Mouse (Mus musculus): ENCODE measurements around the gene Gfra1. TPM values are rescaled to one million over a fixed set of nuclear protein-coding genes. Genes with fewer than 3 reads are reported as not detected.

Gfra1 gene
- polyA plus RNA-seq, 1 experiment from 2014 or later: 24.0 TPM

DNA sequence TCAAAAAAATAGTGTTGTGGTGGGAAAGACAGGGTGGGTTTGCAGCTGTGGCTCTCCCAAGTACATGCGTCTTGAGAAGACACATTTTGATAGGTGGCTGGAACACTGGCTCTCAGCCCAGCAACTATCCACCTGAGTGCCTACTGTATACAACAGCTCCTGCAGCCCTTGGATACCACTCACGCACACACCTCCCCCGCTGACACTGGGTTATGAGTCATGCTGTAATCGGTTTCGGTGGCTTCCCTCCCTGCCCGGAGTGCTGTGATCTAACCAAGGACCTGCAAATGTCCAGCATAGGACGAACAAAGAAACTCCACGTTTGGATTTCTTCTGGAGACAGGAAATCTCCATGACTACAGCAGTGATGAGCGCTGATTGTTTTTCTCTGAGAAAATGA lies 180.4 kb downstream of the Gfra1 start:
- no peak overlapping the region for H3K27ac ChIP-seq
- H3K4me1 ChIP-seq: no peaks in the 10 kb centered on the region
- no peak overlapping the region for H3K9ac ChIP-seq
- H3K4me3 ChIP-seq: no peak overlapping the region
- no peaks in the 10 kb centered on the region for H3K36me3 ChIP-seq
- no peaks in the 10 kb centered on the region; the same call in 1 of the 2 replicates for H3K27me3 ChIP-seq
- 78% methylated on average over 9 of the region's 9 CpGs for WGBS
- H3K9me3 ChIP-seq: no peaks in the 10 kb centered on the region
- ATAC-seq (ENCODE audit: insufficient number of reproducible peaks, insufficient read depth, low FRiP score, low TSS enrichment, low read depth): no peak
- H3K4me2 ChIP-seq: no peak overlapping the region

DNA sequence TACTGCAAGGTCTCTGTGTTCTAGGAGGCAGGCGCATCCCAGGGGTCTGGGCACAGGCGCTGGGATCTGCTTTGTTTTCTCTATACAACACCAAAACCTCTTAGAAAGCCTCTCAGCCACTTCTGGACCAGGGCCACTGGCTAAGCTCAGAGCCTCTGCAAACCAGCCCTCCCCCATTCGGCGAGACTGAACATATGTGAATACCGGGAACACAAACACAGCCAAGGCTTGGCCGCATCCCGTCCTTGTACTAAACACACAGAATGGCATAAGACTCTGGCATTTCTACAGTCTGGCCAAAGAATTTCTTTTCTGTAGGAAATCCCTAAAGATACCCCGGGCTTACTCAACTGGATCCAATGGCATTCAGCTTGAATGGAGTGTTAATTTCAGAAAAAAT lies 183.9 kb downstream of the Gfra1 start:
- no peaks in the 10 kb centered on the region for H3K9me3 ChIP-seq
- H3K27ac ChIP-seq: no peak overlapping the region
- no peak overlapping the region for H3K4me3 ChIP-seq
- H3K4me1 ChIP-seq: peaks cover 5% of the 10 kb centered on the region; the same call in 1 of the 2 replicates
- H3K27me3 ChIP-seq: no peaks in the 10 kb centered on the region
- 91% methylated on average over 8 of the region's 8 CpGs for WGBS
- H3K9ac ChIP-seq: no peak overlapping the region
- no peak for ATAC-seq (ENCODE audit: insufficient number of reproducible peaks, insufficient read depth, low FRiP score, low TSS enrichment, low read depth)
- H3K36me3 ChIP-seq: no peaks in the 10 kb centered on the region
- no peak overlapping the region for H3K4me2 ChIP-seq

- ATAC-seq (ENCODE audit: insufficient number of reproducible peaks, insufficient read depth, low FRiP score, low TSS enrichment, low read depth): no peak
- Histone ChIP-seq H3K27me3 (no peaks in the 10 kb centered on the region), H3K4me3 (no peak overlapping the region), H3K4me1 (peaks cover 12% of the 10 kb centered on the region; the same call in 1 of the 2 replicates), H3K36me3 (no peaks in the 10 kb centered on the region), H3K4me2 (no peak overlapping the region), H3K9ac (no peak overlapping the region), H3K27ac (no peak overlapping the region), H3K9me3 (no peaks in the 10 kb centered on the region)
- WGBS: 75% methylated on average over 5 of the region's 5 CpGs
Observed at GRCm38 (mm10) chr19:58270778-58271177, 184.9 kb downstream of the Gfra1 start.

- Histone ChIP-seq H3K9ac (no peak overlapping the region), H3K36me3 (no peaks in the 10 kb centered on the region), H3K4me2 (no peak overlapping the region), H3K4me1 (peaks cover 15% of the 10 kb centered on the region; the same call in 1 of the 2 replicates), H3K27me3 (no peaks in the 10 kb centered on the region), H3K27ac (no peak overlapping the region), H3K9me3 (no peaks in the 10 kb centered on the region), H3K4me3 (no peak overlapping the region)
- ATAC-seq (ENCODE audit: insufficient number of reproducible peaks, insufficient read depth, low FRiP score, low TSS enrichment, low read depth): no peak
- 55% methylated on average over 4 of the region's 4 CpGs for WGBS
Observed at GRCm38 (mm10) chr19:58268476-58268875, 187.2 kb downstream of the Gfra1 start.

- H3K27me3 ChIP-seq: no peaks in the 10 kb centered on the region
- H3K4me2 ChIP-seq: no peak overlapping the region
- H3K36me3 ChIP-seq: no peaks in the 10 kb centered on the region
- H3K27ac ChIP-seq: no peak overlapping the region
- no peak for ATAC-seq (ENCODE audit: insufficient number of reproducible peaks, insufficient read depth, low FRiP score, low TSS enrichment, low read depth)
- peaks cover 15% of the 10 kb centered on the region; the same call in 1 of the 2 replicates for H3K4me1 ChIP-seq
- H3K4me3 ChIP-seq: no peak overlapping the region
- WGBS: 51% methylated on average over 7 of the region's 7 CpGs
- H3K9me3 ChIP-seq: no peaks in the 10 kb centered on the region
- H3K9ac ChIP-seq: no peak overlapping the region
Observed at GRCm38 (mm10) chr19:58266600-58266999, 189.1 kb downstream of the Gfra1 start.

DNA sequence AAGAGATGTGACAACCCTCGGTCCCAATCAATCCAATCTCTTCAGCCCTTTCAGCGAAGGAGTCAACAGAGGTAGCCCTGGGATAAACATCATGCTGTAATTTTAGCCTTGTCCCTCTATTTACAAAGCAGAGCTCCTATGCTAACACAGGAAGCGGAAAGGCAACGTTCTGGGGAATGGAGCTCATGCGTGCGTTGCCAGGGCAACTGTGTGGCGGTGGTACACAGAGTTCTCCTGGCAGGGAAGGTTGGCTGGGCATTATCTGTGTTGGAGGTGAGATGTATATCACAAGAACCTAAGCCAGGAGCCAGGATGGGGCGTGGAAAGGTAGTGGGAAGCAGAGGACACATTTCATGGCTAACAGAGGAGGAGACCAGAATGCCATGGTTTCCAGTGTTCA lies 194.8 kb downstream of the Gfra1 start:
- Histone ChIP-seq H3K9ac (no peak overlapping the region), H3K9me3 (no peaks in the 10 kb centered on the region), H3K4me2 (no peak overlapping the region), H3K27me3 (no peaks in the 10 kb centered on the region), H3K36me3 (no peaks in the 10 kb centered on the region), H3K27ac (no peak overlapping the region), H3K4me3 (no peak overlapping the region), H3K4me1 (peaks cover 9% of the 10 kb centered on the region; the same call in 1 of the 2 replicates)
- no peak for ATAC-seq (ENCODE audit: insufficient number of reproducible peaks, insufficient read depth, low FRiP score, low TSS enrichment, low read depth)
- WGBS: 77% methylated on average over 8 of the region's 8 CpGs

GRCm38 (mm10) chr19:58259250-58259649 lies 196.5 kb downstream of the Gfra1 start:
- Histone ChIP-seq H3K27me3 (no peaks in the 10 kb centered on the region), H3K4me1 (peaks cover 5% of the 10 kb centered on the region; the same call in 1 of the 2 replicates), H3K27ac (peak overlapping the region; percentile 11; the same call in 1 of the 2 replicates), H3K9me3 (no peaks in the 10 kb centered on the region), H3K36me3 (no peaks in the 10 kb centered on the region), H3K4me2 (no peak overlapping the region), H3K9ac (no peak overlapping the region), H3K4me3 (no peak overlapping the region)
- ATAC-seq (ENCODE audit: insufficient number of reproducible peaks, insufficient read depth, low FRiP score, low TSS enrichment, low read depth): no peak
- WGBS: 52% methylated on average over 2 of the region's 2 CpGs

DNA sequence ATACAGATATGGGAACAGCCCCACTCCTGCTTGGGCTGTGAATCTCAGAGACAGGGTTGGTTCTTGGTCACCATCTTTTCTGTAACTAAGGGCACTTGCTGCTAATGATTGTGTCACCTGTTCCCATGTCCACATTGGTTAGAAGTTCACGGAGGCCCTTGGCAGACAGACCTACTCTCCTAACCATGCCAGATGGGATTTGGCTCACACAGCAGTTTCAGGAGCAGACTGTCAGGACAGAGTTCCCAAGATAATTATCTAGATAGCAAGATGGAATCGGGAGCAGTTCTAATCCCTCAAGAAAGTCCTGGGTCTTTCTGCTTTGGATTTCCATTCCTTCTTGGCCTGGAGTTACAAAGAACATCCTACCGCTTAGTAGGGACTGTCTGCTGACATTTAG lies 199.2 kb downstream of the Gfra1 start:
- Histone ChIP-seq H3K4me1 (peaks cover 5% of the 10 kb centered on the region; the same call in 1 of the 2 replicates), H3K36me3 (no peaks in the 10 kb centered on the region), H3K4me3 (no peak overlapping the region), H3K9me3 (no peaks in the 10 kb centered on the region), H3K27ac (no peak overlapping the region), H3K4me2 (no peak overlapping the region), H3K9ac (no peak overlapping the region), H3K27me3 (peaks cover 5% of the 10 kb centered on the region; the same call in 1 of the 2 replicates)
- no peak for ATAC-seq (ENCODE audit: insufficient number of reproducible peaks, insufficient read depth, low FRiP score, low TSS enrichment, low read depth)
- WGBS: 90% methylated on average over 3 of the region's 3 CpGs

- Histone ChIP-seq H3K9me3 (no peaks in the 10 kb centered on the region), H3K4me2 (no peak overlapping the region), H3K4me1 (0 out of 2 replicates have a peak, but pooled peaks cover 5% of the 10 kb centered on the region), H3K9ac (no peak overlapping the region), H3K36me3 (no peaks in the 10 kb centered on the region), H3K4me3 (no peak overlapping the region), H3K27me3 (peaks cover 6% of the 10 kb centered on the region; the same call in 1 of the 2 replicates), H3K27ac (no peak overlapping the region)
- no peak for ATAC-seq (ENCODE audit: insufficient number of reproducible peaks, insufficient read depth, low FRiP score, low TSS enrichment, low read depth)
- 79% methylated on average over 7 of the region's 7 CpGs for WGBS
Observed at GRCm38 (mm10) chr19:58255394-58255793, 200.3 kb downstream of the Gfra1 start.

GRCm38 (mm10) chr19:58254172-58254571 lies 201.5 kb downstream of the Gfra1 start:
- Histone ChIP-seq H3K36me3 (no peaks in the 10 kb centered on the region), H3K9me3 (no peaks in the 10 kb centered on the region), H3K4me1 (0 out of 2 replicates have a peak, but pooled peaks cover 3% of the 10 kb centered on the region), H3K4me2 (no peak overlapping the region), H3K9ac (no peak overlapping the region), H3K27me3 (peaks cover 8% of the 10 kb centered on the region; the same call in 1 of the 2 replicates), H3K4me3 (no peak overlapping the region), H3K27ac (no peak overlapping the region)
- no peak for ATAC-seq (ENCODE audit: insufficient number of reproducible peaks, insufficient read depth, low FRiP score, low TSS enrichment, low read depth)
- 52% methylated on average over 3 of the region's 3 CpGs for WGBS

- no peak for ATAC-seq (ENCODE audit: insufficient number of reproducible peaks, insufficient read depth, low FRiP score, low TSS enrichment, low read depth)
- 81% methylated on average over 4 of the region's 4 CpGs for WGBS
- Histone ChIP-seq H3K27me3 (peaks cover 11% of the 10 kb centered on the region; the same call in 1 of the 2 replicates), H3K9ac (no peak overlapping the region), H3K4me2 (no peak overlapping the region), H3K27ac (no peak overlapping the region), H3K4me1 (no peaks in the 10 kb centered on the region), H3K4me3 (no peak overlapping the region), H3K36me3 (no peaks in the 10 kb centered on the region), H3K9me3 (no peaks in the 10 kb centered on the region)
Observed at GRCm38 (mm10) chr19:58251698-58252097, 204.0 kb downstream of the Gfra1 start.

GRCm38 (mm10) chr19:58251095-58251494 lies 204.6 kb downstream of the Gfra1 start:
- Histone ChIP-seq H3K4me3 (no peak overlapping the region), H3K9ac (no peak overlapping the region), H3K4me1 (no peaks in the 10 kb centered on the region), H3K27me3 (peaks cover 14% of the 10 kb centered on the region; the same call in 1 of the 2 replicates), H3K9me3 (no peaks in the 10 kb centered on the region), H3K27ac (no peak overlapping the region), H3K4me2 (no peak overlapping the region), H3K36me3 (no peaks in the 10 kb centered on the region)
- 58% methylated on average over 6 of the region's 6 CpGs for WGBS
- no peak for ATAC-seq (ENCODE audit: insufficient number of reproducible peaks, insufficient read depth, low FRiP score, low TSS enrichment, low read depth)
